Mouse (Mus musculus) lung, adult 18-20 months (tissue): ENCODE measurements around the gene Wfdc16.

Experiments
- DNase-seq, 2 experiments: peaks; one replicate each; pipeline ENCODE4 v3.0.0; 2022; ENCODE audit warnings: mixed read lengths in 2 of 2

The Wfdc16 gene

GRCm38 (mm10) chr2:164638696-164639095 lies at the start of gene Wfdc16:
Gene Wfdc16, minus strand, starts transcription at chr2:164638796.
- no peak for DNase-seq

- no peak for DNase-seq
Measured at GRCm38 (mm10) chr2:164684807-164685206, 46.2 kb upstream of the Wfdc16 start, which contains the start of gene Wfdc13. Gene Wfdc13, plus strand, starts transcription at chr2:164685107.

GRCm38 (mm10) chr2:164679906-164680305 lies 41.3 kb upstream of the Wfdc16 start:
- peak; percentile 47 to 56 for DNase-seq

GRCm38 (mm10) chr2:164678848-164679625 lies 40.4 kb upstream of the Wfdc16 start:
- peak; percentile 65 to 79 for DNase-seq

- peak in 1 of 2 experiments; percentile 9 for DNase-seq
Measured at GRCm38 (mm10) chr2:164676916-164677685, 38.5 kb upstream of the Wfdc16 start.

GRCm38 (mm10) chr2:164676103-164676502 lies 37.5 kb upstream of the Wfdc16 start:
- DNase-seq: no peak

- DNase-seq: no peak
Measured at GRCm38 (mm10) chr2:164673987-164674386, 35.4 kb upstream of the Wfdc16 start, which contains the start of gene Wfdc11. Gene Wfdc11, minus strand, starts transcription at chr2:164674087.

GRCm38 (mm10) chr2:164670938-164671337 lies 32.3 kb upstream of the Wfdc16 start:
- no peak for DNase-seq

- no peak for DNase-seq
Measured at GRCm38 (mm10) chr2:164670261-164670660, 31.7 kb upstream of the Wfdc16 start.

GRCm38 (mm10) chr2:164664851-164665250 lies 26.3 kb upstream of the Wfdc16 start:
- DNase-seq: no peak

- no peak for DNase-seq
Measured at GRCm38 (mm10) chr2:164656483-164656882, 17.9 kb upstream of the Wfdc16 start, which contains the start of gene Wfdc9. Gene Wfdc9, minus strand, starts transcription at chr2:164656583.

- DNase-seq: peak; percentile 40 to 51
Measured at GRCm38 (mm10) chr2:164655858-164656257, 17.3 kb upstream of the Wfdc16 start, which contains the start of gene Wfdc10. Gene Wfdc10, plus strand, starts transcription at chr2:164656046.

GRCm38 (mm10) chr2:164641881-164642673 lies 3.5 kb upstream of the Wfdc16 start:
- peak in 1 of 2 experiments; percentile 9 for DNase-seq

GRCm38 (mm10) chr2:164641129-164641528 lies 2.5 kb upstream of the Wfdc16 start:
- no peak for DNase-seq

- DNase-seq: no peak
Measured at GRCm38 (mm10) chr2:164635266-164635665, 3.3 kb downstream of the Wfdc16 start.

- no peak for DNase-seq
Measured at GRCm38 (mm10) chr2:164621775-164622174, 16.8 kb downstream of the Wfdc16 start.

GRCm38 (mm10) chr2:164619050-164619449 lies 19.5 kb downstream of the Wfdc16 start:
- peak; percentile 3 to 12 for DNase-seq

- no peak for DNase-seq
Measured at GRCm38 (mm10) chr2:164615386-164615785, 23.2 kb downstream of the Wfdc16 start.

- DNase-seq: peak; percentile 44 to 60
Measured at GRCm38 (mm10) chr2:164613471-164613870, 25.1 kb downstream of the Wfdc16 start, which contains the start of the genes Wfdc6b and Wfdc8. Gene Wfdc6b, plus strand, starts transcription at chr2:164613522. Gene Wfdc8, minus strand, starts transcription at chr2:164613626.

GRCm38 (mm10) chr2:164608781-164609180 lies 29.8 kb downstream of the Wfdc16 start:
- no peak for DNase-seq

GRCm38 (mm10) chr2:164604411-164604810 lies 34.2 kb downstream of the Wfdc16 start:
- no peak for DNase-seq

GRCm38 (mm10) chr2:164603482-164603881 lies 35.1 kb downstream of the Wfdc16 start:
- no peak for DNase-seq
